Mouse (Mus musculus) splenic B cell, adult 2 months (primary cell): ENCODE data around the gene Tnfrsf8.

ENCODE experiments used
- DNase-seq: peaks from one replicate; pipeline ENCODE4 v3.0.0-alpha.2; 2011; ENCODE audit warnings: low read depth, low spot score
- H3K27me3 ChIP-seq: 2 replicates; pipeline ENCODE4 v1.6.1; 2012; ENCODE audit warnings: mild to moderate bottlenecking, low read length, moderate library complexity, mixed read lengths; ENCODE audit not compliant: control insufficient read depth, poor library complexity, insufficient read depth, severe bottlenecking
- H3K36me3 ChIP-seq: 2 replicates; pipeline ENCODE4 v1.6.1; 2012; ENCODE audit warnings: mild to moderate bottlenecking, low read length, moderate library complexity, mixed read lengths; ENCODE audit not compliant: control insufficient read depth, poor library complexity, insufficient read depth, severe bottlenecking

The Tnfrsf8 gene

GRCm38 (mm10) chr4:145217837-145218236 is 97.1 kb downstream of the Tnfrsf8 start:
- DNase-seq: no peak
- Histone ChIP-seq H3K36me3 (peaks cover 1% of the 10 kb centered on the region; the same call in 1 of the 2 replicates), H3K27me3 (no peaks in the 10 kb centered on the region)
